Mouse (Mus musculus) MEL (cell line): Measurements from ENCODE around the gene Snrpc.

Source experiments
- CTCF ChIP-seq, 3 experiments: IDR thresholded peaks in 2 of 3; conservative IDR thresholded peaks in 1 of 3; 2 replicates each; pipeline ENCODE4 v1.5.1; 2011 to 2012; ENCODE audit warnings: low read length in 3 of 3, low read depth in 2 of 3, mild to moderate bottlenecking in 2 of 3, improper control_type of control experiment in 1 of 3, inconsistent platforms in 1 of 3, mixed read lengths in 1 of 3, moderate library complexity in 1 of 3; ENCODE audit not compliant: control insufficient read depth in 1 of 3, insufficient read depth in 1 of 3, poor library complexity in 1 of 3, severe bottlenecking in 1 of 3
- EP300 ChIP-seq, 2 experiments: IDR thresholded peaks; 2 replicates each; pipeline ENCODE4 v1.6.1; 2011; ENCODE audit warnings: improper control_type of control experiment in 2 of 2, low read length in 2 of 2, low read depth in 1 of 2, mild to moderate bottlenecking in 1 of 2
- ETS1 ChIP-seq: IDR thresholded peaks from 2 replicates; pipeline ENCODE4 v1.6.1; 2012; ENCODE audit warnings: low read depth, mild to moderate bottlenecking, inconsistent platforms, low read length, improper control_type of control experiment, moderate library complexity
- GABPA ChIP-seq: IDR thresholded peaks from 2 replicates; pipeline ENCODE4 v1.6.1; 2012; ENCODE audit warnings: low read depth, mild to moderate bottlenecking, inconsistent platforms, low read length, improper control_type of control experiment, moderate library complexity
- GATA1 ChIP-seq: IDR thresholded peaks from 2 replicates; pipeline ENCODE4 v1.6.1; 2011; ENCODE audit warnings: low read depth, low read length, improper control_type of control experiment
- HCFC1 ChIP-seq: IDR thresholded peaks from 2 replicates; pipeline ENCODE4 v1.6.1; 2012; ENCODE audit warnings: low read depth, mild to moderate bottlenecking, inconsistent platforms, low read length, improper control_type of control experiment, moderate library complexity
- JUND ChIP-seq: IDR thresholded peaks from 2 replicates; pipeline ENCODE4 v1.6.1; 2011; ENCODE audit warnings: low read depth, mild to moderate bottlenecking, improper control_type of control experiment, low read length
- MAFK ChIP-seq: IDR thresholded peaks from 2 replicates; pipeline ENCODE4 v1.6.1; 2011; ENCODE audit warnings: low read depth, mild to moderate bottlenecking, low read length, improper control_type of control experiment, borderline replicate concordance
- MAZ ChIP-seq: IDR thresholded peaks from 2 replicates; pipeline ENCODE4 v1.6.1; 2012; ENCODE audit warnings: low read depth, mild to moderate bottlenecking, inconsistent platforms, low read length, improper control_type of control experiment
- MYC ChIP-seq: IDR thresholded peaks from 2 replicates; pipeline ENCODE4 v1.6.1; 2011; ENCODE audit warnings: low read depth, mild to moderate bottlenecking, low read length, improper control_type of control experiment, moderate library complexity
- NRF1 ChIP-seq: IDR thresholded peaks from 2 replicates; pipeline ENCODE4 v1.6.1; 2014; ENCODE audit warnings: low read depth, mild to moderate bottlenecking, inconsistent platforms, low read length, improper control_type of control experiment, moderate library complexity; ENCODE audit not compliant: poor library complexity, insufficient read depth, severe bottlenecking
- POLR2A ChIP-seq, 2 experiments: IDR thresholded peaks; 2 replicates each; pipeline ENCODE4 v1.6.1; 2011 to 2012; ENCODE audit warnings: low read length in 2 of 2, mild to moderate bottlenecking in 2 of 2, control low read depth in 1 of 2, improper control_type of control experiment in 1 of 2, low read depth in 1 of 2, moderate library complexity in 1 of 2; ENCODE audit not compliant: control insufficient read depth in 1 of 2, insufficient read depth in 1 of 2, poor library complexity in 1 of 2
- ZC3H11A ChIP-seq: IDR thresholded peaks from 2 replicates; pipeline ENCODE4 v1.6.1; 2012; ENCODE audit warnings: low read depth, mild to moderate bottlenecking, inconsistent platforms, low read length, improper control_type of control experiment

- TF ChIP-seq EP300 (IDR thresholded peaks at IDR 0.05; ENCODE audit: low read depth in 1 of 2, low read length in 2 of 2) (no peak), CTCF (IDR thresholded peaks at IDR 0.05 in 2 of 3, conservative IDR thresholded peaks at IDR 0.05 in 1 of 3; ENCODE audit: control insufficient read depth in 1 of 3, insufficient read depth in 1 of 3, low read depth in 2 of 3, low read length in 3 of 3, poor library complexity in 1 of 3, severe bottlenecking in 1 of 3) (no peak), MYC (no peak), GABPA (no peak), GATA1 (no peak), HCFC1 (no peak), ETS1 (no peak), MAZ (no peak), MAFK (no peak), POLR2A (IDR thresholded peaks at IDR 0.05; ENCODE audit: control insufficient read depth in 1 of 2, insufficient read depth in 1 of 2, low read depth in 1 of 2, low read length in 2 of 2, poor library complexity in 1 of 2) (no peak), JUND (no peak), NRF1 (no peak), ZC3H11A (no peak)
Measured at GRCm38 (mm10) chr17:27883129-27883528, 45.2 kb downstream of the Snrpc start.
